Mouse (Mus musculus): ENCODE data around the gene Nipal3.

Nipal3 gene

DNA sequence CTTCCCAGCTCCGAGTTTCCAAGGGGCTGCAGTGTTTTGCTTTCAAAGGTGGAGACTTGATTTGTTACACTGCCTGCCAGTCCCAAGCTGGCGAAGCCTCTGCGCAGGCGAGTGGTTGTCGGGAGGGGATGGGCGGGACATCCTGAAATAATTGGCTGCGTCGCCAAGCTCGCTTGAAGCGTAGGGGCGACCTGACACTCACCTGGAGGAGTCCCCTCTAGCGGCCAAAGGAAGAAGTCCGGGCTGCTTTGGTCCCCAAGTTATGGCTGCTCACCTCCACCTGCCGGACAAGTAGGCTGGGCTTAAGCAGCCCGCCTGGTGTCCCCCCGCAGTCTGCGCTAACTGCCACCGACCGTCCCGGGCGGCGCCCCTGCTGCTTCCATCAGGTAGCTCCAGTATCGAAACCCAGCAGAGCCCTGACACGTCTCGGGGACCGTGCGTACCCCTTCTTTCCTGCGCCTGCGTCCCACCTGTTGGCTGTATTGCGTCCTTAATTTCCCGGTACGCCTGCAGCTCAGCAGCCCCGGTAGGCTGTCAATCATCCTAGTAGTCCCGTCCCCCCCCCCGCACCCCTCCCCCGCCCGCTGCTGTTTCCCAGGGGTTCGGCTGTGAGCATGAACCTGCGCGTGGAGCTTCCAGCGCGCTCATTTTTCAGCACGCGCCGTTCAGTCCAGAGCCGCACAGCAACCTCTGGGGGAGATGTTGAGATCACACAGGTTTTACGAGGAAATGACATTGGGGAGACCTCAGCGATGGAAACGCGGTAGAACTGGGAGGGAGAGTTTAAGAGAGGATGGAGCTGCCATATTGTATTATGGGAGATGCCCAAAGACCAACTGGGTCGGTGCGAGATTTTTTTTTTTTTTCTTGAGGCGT, at the start of gene Nipal3, which contains the start of gene Stpg1:
Gene Nipal3, minus strand, starts transcription at position 518 of the 876 bp plus-strand sequence.
Gene Stpg1, plus strand, starts transcription at position 270 of the 876 bp plus-strand sequence.
- peak; percentile 72 to 86 for DNase-seq (ENCODE audit: low spot score in 2 of 2)

DNA sequence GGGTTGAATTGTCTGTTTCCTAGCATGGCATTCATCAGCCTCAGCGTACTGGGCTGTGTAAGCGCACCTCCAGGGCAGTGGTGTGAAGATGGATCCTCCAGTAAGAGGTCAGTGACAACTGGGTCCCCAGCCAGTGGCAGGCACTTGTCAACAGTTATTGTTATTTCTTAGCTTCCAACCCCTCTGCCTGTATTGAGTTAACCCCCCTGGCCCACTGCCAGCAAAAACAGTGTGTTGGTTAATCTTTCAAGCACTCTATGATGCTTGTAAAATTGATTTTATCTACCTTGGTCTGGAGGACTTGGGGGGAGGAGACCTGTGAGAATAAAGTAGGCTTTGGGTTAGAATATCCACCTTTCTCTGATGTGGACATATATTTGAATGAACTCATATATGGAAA, 49.4 kb upstream of the Nipal3 start:
- DNase-seq (ENCODE audit: low spot score in 2 of 2) = no peak

DNA sequence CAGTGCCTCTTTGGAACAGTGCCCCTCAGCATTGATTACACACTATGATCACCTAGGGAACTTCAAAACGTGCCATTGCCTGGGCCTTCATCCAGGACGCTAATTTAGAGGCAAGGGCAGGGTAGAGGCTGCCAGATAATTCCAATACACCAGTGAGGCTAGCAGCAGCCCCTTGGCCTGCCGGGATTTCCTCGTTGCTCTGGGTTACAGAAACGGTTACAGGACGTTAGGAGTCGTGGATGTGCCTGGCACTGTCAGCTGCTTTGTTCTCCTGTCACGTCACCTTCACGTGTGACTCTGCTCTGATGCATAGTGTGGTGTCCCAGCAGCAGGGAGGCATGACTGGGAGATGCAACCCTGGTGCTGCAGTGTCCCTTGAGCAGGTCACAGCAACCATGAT, 45.2 kb upstream of the Nipal3 start:
- no peak for DNase-seq (ENCODE audit: low spot score in 2 of 2)

DNA sequence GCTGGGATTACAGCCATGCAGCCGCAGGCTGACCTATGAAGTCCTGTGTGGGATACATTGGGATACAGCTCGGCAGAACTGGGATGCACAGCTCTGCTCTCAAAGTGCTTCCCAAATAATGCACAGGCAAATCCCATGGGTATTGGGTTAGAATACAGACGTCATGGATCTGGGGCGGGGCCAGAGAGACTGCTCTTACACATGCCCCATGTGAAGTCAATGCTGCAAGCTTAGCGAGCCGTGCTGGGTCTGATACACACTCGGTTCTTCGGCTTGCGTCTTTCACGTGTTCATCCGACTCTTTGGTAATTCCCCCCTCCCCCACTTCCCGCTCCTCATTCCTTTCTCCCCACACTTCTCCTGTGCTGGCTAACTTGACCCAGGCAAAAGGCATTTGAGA, 44.2 kb upstream of the Nipal3 start:
- no peak for DNase-seq (ENCODE audit: low spot score in 2 of 2)

DNA sequence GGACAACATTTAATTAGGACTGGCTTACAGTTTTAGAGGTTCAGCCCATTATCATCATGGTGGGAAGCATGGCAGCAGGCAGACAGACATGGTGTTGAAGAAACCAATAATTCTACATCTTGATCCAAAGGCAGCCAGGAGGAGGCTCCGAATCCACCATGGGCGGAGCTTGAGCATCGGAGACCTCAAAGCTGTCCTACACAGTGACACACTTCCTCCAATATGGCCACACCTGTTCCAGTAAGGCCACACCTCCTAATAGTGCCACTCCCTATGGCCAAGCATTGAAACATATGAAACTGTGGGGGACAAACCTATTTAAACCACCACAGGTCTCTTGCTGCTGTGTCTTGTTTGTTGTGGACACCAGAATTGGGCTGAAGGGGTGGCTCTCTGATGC, 40.2 kb upstream of the Nipal3 start:
- no peak for DNase-seq (ENCODE audit: low spot score in 2 of 2)

DNA sequence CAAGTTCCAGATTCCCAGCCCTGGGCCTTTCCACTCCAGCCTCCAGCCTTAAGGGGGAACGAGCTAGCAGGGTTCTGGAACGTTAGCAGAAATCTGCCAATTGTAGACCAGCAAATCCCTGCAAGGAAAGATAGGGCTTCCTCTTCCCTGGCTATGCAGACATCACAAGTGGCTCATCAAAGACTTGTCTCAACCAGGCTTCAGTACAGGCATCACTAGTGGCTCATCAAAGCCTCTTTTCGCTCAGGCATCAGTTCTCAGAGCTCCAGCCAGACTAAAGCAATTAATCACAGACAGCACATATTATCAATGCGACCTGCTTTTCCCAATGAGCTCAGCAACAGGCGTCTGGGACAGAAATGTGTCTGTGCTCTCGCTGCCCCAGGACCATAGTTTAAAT, 38.2 kb upstream of the Nipal3 start:
- no peak for DNase-seq (ENCODE audit: low spot score in 2 of 2)

DNA sequence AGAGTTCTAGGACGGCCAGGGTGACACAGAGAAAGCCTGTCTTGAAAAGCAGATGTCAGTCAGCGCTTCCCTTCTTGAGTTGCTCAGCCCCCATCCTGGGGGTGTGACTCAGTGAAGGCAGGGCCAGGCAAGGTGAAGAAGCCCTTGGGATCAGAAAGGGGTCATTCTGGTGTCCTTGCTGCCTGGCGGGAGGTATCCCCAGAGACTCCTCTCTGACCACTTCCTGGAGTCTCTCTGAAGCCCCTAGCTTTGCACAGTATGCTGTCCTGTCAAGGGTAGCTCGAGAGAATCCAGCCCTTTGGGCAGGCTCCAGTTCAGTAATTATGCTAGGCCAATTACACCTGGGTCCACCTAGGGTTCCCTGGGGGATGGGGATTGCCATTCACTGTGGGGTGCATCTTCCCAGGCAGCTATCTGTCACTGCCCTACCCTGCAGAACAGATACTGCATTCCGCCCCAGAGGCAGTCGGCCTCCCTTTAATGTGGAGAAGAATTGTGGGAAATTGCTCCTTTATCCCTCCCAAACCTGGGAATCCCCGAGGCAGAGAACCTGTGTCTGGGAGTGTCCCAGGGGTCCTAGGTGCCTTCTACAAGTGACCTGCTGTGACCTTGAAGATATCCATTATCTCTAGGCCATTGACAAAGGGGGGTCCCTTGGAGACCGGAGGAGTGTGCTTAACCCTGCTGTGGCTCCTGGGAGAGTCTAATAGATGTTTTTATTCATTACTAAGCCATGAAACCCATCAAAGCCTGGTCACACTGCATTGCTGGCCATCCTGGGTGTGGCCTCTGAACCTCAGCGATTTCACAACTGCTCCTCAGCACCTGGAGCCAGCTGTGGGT, 37.2 kb upstream of the Nipal3 start:
- no peak for DNase-seq (ENCODE audit: low spot score in 2 of 2)

DNA sequence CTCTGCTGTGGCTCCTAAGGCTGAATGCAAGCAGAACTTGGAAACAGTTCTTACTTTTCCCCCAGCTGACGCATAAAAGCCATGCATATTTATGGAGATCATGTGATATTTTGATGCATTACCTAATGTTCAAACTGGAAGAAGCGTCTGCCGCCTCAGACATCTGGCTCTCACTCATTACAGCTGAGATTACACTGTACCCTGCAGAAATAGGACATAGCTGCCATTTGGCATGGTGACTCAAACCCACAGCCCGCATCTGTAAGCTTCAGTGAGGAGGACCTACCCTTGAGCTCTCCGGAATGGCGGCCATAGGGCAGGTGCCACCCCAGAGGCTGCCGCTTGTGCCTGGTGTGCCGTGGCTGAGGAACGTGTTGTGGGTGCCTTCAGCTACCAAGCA, 36.4 kb upstream of the Nipal3 start:
- DNase-seq (ENCODE audit: low spot score in 2 of 2) = no peak

DNA sequence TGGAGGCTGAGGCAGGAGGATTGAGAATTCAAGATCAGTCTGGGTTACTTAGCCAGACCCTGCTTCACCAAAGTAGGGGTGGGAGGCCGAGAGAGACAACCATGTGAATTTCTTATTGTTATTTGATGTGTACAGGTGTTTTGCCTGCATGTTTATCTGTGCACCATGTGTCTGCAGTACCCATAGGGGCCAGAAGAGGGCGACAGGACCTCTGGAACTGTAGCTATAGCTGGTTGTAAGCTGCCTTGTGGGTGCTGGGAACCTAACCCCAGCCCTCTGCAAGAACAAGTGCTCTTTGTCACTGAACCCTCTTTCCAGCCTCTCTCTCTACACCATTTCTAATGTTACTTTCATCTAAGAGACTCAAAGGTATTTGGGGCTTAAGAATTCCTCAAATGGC, 35.4 kb upstream of the Nipal3 start:
- no peak for DNase-seq (ENCODE audit: low spot score in 2 of 2)

DNA sequence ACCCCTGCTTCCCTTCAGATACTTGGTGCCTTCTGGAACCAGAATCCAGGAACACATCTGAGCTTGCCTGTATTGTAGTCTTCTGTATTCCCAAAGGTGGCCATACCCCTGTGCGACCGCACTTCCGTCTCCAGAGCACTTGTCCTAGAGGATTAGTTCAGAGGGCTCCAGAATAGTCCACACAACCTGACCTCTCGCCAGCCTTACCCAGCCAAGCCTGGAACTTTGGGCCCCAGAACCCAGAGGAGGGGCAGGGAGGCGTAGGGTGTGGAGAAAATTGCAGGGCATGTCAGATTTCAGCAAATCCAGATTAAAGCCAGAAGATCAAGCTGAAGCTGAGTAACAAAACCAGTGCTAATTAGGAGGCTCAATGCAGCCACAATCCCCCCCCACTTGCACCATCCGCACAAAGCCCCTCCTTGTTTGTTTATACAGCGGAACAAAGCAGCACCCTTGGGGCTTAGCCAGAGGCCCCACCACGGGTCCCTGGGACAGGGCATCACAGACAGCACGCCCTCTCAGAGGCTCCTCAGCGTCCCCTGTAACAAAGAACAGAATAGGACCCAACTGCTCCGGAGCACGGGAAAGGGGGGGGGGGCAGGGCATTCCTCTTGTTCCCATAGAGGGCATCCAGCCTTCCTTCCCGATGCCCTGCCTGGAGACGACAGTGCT, 31.3 kb upstream of the Nipal3 start:
- no peak for DNase-seq (ENCODE audit: low spot score in 2 of 2)

DNA sequence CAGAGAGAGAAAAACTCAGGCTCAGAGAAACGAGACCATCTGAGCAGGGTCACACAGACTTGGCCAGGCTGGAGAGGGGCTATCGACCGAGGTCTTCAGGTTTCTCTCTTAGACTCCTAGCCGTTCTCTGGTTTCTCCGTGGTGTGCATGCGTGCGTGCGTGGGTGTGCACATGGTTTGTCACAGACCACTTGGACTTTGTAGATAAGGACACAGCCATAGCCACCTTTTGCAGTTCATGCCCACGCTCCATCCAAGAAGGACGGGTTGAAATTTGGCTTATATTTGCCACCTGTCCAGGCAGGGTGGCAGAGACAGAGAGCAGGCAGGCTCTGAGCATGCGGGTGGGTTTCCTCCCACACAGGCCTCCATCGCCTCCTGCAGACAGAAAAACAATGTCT, 30.2 kb upstream of the Nipal3 start:
- no peak for DNase-seq (ENCODE audit: low spot score in 2 of 2)

DNA sequence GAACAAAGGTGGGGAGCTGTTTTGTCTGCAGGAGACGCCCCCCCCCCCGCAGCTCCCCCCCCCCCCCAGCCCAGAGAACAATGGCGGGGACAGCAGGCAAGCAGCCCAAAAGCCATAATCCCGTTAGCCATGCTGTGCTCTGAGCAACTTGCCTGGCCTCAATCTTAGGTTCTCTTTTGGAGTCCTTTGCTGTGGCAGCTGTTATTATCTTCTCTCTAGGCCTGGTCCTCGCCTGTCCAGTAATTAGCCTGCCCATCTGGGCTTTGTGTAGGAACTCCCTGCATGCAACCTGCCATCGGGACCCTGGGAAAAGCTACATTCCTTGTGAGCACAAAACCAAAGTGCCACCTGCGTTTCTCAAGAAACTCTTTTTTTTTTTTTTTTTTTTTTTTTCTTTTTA, 29.1 kb upstream of the Nipal3 start:
- no peak for DNase-seq (ENCODE audit: low spot score in 2 of 2)

DNA sequence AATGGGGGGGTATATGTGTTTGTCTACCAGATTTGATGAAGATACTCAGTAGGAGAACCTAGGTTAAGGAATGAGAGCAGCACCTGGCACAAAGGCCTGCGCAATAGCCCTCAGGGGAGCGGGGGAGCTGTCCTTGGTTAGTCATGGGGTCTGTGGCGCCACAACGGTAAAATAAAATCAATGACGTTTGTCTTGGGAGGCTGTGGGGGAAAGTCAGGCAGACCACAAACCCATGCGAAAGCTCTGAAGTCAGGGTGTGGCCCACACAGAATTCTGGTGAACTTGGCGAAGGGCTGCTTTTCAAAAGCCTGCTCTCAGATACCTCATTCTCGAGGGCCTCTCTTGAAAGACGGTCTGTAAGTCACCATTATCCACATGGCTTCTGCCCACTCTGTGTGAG, 25.6 kb upstream of the Nipal3 start:
- DNase-seq (ENCODE audit: low spot score in 2 of 2) = peak; percentile 32 to 44

DNA sequence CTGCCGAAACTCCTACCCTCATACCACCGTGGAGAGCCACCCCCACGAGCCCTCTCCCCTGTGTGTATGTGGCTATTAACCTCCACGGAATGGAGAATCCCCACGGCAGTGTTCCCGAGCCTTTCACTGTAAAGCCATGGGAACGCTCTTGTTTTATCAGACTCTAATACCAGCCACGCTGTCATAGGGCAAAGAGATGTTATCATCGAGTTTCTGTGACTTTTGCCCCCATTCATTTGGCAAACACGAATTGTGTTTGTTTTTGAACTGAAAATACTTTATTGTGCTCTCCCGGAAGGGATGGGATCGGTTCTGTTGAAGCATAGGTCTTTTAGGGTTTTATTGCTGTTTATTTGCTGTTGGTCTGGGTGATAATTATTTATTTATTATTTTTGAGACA, 23.3 kb upstream of the Nipal3 start:
- no peak for DNase-seq (ENCODE audit: low spot score in 2 of 2)

DNA sequence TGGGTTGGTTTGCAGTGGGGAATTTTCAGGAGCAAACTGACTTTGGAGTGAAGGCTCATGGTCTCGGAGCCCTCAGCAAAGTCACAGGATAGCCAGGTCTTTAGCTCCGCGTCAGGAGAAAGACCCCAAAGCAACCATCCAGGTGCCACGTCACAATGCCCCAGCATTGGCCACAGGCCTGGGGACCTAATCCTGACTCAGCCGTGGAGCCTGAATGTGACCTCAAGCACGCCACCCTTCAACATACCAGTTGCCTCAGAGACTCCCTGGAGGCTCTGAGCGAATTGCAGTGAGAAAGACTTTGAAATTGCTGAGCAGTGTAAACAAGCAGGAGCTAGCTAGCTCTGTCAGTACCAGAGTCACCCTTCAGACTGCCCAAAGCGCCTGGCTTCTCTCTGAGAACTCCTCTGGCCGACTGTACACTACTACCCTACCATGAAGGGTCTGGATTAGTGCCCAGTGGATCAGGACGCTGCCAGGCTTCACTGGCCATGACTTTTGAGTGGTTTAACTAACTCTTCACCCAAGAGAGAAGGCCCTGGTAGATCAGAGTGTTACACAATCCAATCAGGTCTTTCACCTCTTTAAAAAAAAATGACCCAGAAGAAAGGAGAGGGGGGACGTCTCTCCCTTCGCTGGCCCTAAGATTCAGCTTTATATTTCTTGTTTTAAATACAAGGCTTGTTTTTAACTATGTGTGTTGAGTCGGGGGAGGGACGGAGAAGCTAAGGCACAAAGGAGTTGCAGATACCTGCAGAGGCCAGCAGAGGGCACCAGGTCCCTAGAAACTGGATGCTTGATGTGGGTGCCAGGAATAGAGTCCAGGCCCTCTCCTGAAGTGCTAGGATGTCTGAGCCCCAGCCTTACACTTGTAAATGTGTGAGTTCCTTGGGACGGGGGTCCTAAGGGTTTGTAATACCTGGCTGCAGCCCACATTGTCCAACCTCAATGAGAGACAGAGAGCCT, 21.8 kb upstream of the Nipal3 start:
- peak; percentile 40 to 62 for DNase-seq (ENCODE audit: low spot score in 2 of 2)

DNA sequence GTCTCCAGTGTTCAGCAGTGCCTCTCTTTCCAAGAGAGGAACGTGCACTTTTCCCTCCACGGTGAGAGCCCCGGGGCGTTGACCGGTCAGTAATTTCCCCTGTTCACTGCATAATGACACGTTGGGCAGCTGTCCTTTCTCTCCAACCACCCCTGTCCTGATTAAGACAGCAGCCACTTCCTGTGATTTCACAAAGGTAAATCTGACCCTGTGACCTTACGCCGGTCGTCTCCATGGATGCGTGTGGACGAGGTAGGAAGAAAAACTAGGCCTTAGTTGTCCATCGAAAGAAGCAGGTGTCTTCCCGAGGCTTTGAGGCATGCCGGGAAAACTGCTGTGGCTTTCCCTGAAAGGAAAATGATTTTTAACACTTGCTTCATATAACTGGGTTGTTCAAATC, 20.1 kb upstream of the Nipal3 start:
- DNase-seq (ENCODE audit: low spot score in 2 of 2) = no peak

DNA sequence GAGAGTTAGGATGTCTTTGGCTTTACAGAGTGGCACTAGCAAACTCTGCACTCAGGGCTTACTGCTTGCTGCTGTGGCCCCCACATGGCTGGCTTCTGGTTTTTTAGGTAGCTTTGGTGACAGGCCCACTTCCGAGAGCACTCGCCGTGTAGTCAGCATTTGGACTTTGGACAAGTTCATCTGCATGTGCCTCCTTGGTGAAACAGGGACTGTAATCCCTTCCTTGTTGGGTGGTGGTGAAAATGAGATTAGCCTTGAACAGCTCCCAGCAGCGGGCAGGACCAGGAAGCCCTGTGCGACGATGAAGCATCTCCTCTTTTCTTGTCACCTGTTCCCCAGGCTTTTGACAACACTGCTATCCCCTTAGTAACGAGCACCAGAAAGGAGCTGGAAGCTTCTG, 19.0 kb upstream of the Nipal3 start:
- DNase-seq (ENCODE audit: low spot score in 2 of 2) = no peak

DNA sequence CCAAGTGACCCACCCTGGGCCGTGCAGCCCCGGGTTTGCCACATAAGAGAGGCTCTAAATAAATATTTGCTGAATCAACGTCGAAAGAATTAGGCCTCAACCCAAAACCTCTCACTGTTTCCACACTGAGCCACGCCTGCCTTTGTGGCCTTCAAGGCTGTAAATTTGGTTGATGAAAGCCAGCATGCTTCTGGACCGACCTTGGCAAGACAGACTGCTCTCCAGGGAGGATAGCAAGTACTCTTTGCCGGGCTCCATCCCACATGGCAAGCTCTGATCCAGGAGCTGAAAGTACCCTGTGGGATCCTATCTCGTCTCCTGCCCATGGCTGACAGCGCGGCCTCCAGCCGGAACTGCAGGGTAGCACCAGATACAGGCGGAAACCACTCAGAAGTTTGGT, 14.7 kb upstream of the Nipal3 start:
- no peak for DNase-seq (ENCODE audit: low spot score in 2 of 2)

DNA sequence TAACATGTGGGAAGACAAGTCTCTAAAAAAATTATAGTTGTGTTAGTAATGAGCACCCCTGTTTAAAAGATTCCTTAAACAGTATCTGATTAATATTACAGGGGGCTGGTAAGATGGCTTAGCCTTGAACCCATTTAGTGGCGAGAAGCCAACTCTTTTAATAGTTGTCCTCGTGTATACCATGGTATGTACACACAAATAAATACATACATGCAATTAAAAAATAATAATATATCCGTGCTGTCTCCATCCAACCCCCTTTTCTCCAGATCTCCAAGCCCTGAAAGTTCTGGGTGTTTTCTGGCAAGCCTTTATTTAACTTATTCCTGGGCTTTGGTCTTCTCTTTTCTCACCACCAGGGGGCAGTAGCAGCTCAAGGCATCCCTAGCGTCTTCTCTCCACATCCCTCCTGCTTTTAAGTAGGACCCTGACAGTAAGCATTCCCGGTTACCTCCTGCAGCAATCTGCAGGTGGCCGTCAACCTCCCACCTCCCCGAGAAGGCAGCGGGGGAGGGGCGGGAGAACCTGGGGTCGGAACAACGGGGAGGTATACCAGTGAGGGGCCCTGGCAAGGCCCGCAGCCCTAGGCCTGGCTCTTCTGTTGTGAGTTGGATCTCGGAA, 13.7 kb upstream of the Nipal3 start:
- peak in 1 of 2 experiments; percentile 48 for DNase-seq (ENCODE audit: low spot score in 2 of 2)

DNA sequence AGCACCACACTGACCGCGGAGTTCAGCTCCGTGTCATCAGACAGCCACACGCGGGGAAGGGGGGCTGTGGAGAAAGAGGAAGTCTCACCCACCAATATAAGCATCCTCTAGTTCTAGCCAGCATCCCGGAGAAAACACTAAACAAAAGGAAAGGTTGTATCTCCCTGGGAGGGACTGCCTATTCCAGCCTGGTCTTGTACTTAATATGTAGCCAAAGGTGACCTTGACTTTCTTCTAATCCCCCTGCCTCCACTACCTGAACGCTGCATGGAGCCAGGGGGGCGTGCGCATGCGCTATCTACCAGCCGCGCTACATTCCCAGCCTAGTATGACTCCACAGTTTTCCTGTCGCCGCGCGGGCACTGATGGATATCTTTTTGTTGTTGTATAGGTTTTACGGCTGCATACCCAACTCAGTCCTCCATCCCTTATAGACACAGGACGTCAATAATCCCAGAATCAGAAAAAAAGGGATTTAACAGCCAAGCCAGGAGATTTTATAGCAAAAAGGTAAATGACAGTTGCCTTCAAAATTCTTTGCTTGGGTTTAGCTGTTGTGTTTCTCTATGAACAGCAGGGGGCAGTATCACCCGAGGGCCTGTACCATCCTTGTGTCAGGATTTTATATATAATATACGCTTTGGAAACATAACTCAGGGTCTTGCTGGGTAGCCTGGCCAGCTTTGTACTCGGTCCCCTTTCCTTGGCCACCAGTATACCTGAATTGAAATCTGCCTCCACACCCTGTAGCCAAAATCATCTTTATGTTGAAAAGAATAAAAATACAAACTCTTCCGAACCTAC, 12.9 kb upstream of the Nipal3 start:
- DNase-seq (ENCODE audit: low spot score in 2 of 2) = peak in 1 of 2 experiments; percentile 33
